Mouse (Mus musculus) lung, postnatal 25 days (tissue): Measurements from ENCODE around the gene Trappc3.
"Not testable (repeated sequence)": the region's sequence is repeated elsewhere in the genome, so short reads cannot be mapped to it uniquely, and the experiment has no call there.

Experiments used
- DNase-seq: peaks from one replicate; pipeline ENCODE4 v3.0.0; 2022; ENCODE audit warnings: low spot score

Trappc3 gene

GRCm38 (mm10) chr4:126262119-126262807 lies at the start of gene Trappc3:
Gene Trappc3 (plus strand): TSS chr4:126262325.
- DNase-seq, result peak; percentile 100

GRCm38 (mm10) chr4:126217771-126218170 lies 44.4 kb upstream of the Trappc3 start:
- peak; percentile 64 for DNase-seq

GRCm38 (mm10) chr4:126219540-126219939 lies 42.6 kb upstream of the Trappc3 start:
- not testable (repeated sequence) for DNase-seq

GRCm38 (mm10) chr4:126220045-126220444 lies 42.1 kb upstream of the Trappc3 start:
- DNase-seq, result no peak

GRCm38 (mm10) chr4:126222631-126223030 lies 39.5 kb upstream of the Trappc3 start:
- no peak for DNase-seq

GRCm38 (mm10) chr4:126226640-126227039 lies 35.5 kb upstream of the Trappc3 start:
- no peak for DNase-seq

GRCm38 (mm10) chr4:126227077-126227761 lies 34.9 kb upstream of the Trappc3 start:
- DNase-seq, result peak; percentile 93

GRCm38 (mm10) chr4:126228144-126228543 lies 34.0 kb upstream of the Trappc3 start:
- DNase-seq, result no peak

- DNase-seq, result no peak
These were observed 32.2 kb upstream of the Trappc3 start for GRCm38 (mm10) chr4:126229900-126230299.

GRCm38 (mm10) chr4:126233676-126234308 lies 28.3 kb upstream of the Trappc3 start:
- no peak for DNase-seq

- DNase-seq, result peak; percentile 70
These were observed 27.5 kb upstream of the Trappc3 start for GRCm38 (mm10) chr4:126234496-126235175.

- no peak for DNase-seq
These were observed 26.9 kb upstream of the Trappc3 start for GRCm38 (mm10) chr4:126235191-126235590.

GRCm38 (mm10) chr4:126236467-126237280 lies 25.5 kb upstream of the Trappc3 start:
- peak; percentile 71 for DNase-seq

- DNase-seq, result peak; percentile 71
These were observed 24.3 kb upstream of the Trappc3 start for GRCm38 (mm10) chr4:126237721-126238242.

- DNase-seq, result no peak
These were observed 22.2 kb upstream of the Trappc3 start for GRCm38 (mm10) chr4:126239862-126240475.

- DNase-seq, result no peak
These were observed 20.2 kb upstream of the Trappc3 start for GRCm38 (mm10) chr4:126241956-126242355.

- DNase-seq, result no peak
These were observed 19.6 kb upstream of the Trappc3 start for GRCm38 (mm10) chr4:126242510-126242909.

- DNase-seq, result no peak
These were observed 15.8 kb upstream of the Trappc3 start for GRCm38 (mm10) chr4:126246202-126246889.

GRCm38 (mm10) chr4:126248261-126248868 lies 13.8 kb upstream of the Trappc3 start:
- no peak for DNase-seq

GRCm38 (mm10) chr4:126250659-126251058 lies 11.5 kb upstream of the Trappc3 start:
- DNase-seq, result no peak
